Mouse (Mus musculus) skeletal muscle tissue, adult 2 months (tissue): ENCODE measurements around the gene Tpbgl.

Source experiments
- DNase-seq: peaks from one replicate; pipeline ENCODE4 v3.0.0-alpha.2; 2012; ENCODE audit warnings: low read depth, low spot score

Gene Tpbgl

DNA sequence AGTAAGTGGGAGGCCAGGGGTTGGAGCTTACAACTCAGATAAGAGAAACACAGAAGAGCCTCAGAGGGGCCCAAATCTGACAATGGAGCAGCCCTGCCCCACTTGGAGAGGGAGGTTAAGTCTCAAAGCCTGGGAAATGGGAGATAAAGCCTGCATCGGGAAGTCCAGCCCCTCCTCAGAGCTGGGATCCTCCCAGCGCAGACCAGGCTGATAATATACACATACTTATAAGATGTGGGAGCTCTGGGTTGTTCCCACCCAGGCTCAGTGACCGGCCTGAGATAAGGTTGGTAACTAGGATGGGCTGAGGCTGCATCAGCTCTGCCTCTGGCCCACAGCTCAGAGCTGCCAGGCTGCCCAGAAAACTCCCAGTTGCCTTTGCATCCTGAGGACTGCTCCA is 15.2 kb upstream of the Tpbgl start:
- no peak for DNase-seq

DNA sequence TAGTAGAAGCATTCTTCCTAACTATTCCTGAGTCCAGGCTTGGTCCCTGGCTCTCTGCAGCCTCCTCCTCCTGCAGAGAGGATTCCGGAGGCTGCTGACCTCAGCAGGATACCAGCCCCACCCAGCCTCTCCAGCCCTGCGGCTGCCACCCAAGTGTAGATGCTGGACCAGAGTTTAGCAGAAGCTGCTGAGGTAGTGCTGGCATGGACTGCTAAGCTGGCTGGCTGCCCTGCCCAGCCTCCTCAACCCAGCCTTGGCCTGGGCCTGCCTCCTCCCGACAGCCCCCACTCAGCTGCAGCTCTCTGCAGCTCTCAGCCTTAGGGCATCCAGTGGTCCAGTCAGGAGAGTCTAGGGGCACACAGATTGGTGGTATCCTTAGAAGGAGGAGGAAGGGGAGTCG is 14.3 kb upstream of the Tpbgl start:
- peak; percentile 93 for DNase-seq

- DNase-seq, result peak; percentile 97
Observed at GRCm38 (mm10) chr7:99633966-99634665, 7.2 kb upstream of the Tpbgl start.

- DNase-seq, result no peak
Observed at GRCm38 (mm10) chr7:99632286-99632685, 5.4 kb upstream of the Tpbgl start.

DNA sequence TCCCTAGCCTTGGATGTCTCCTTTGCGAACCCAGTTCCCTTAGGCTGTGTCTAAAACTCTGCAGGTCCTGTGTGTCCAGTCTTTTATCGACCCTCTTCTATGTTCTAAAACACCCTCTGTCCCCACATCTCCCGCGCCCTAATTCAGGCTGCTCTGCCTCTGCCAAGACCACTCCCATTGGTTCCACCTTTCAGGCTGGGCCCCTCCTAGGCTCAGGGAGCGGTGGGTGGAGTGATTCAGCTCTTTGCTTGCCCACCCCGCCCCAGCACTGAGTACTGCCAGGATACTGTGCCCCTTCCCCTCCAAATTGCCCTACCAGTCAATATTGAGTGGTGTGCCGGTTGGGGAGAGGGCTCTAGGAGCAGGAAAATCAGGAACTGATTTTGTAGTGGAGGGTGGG is 463 bp upstream of the Tpbgl start:
- no peak for DNase-seq

DNA sequence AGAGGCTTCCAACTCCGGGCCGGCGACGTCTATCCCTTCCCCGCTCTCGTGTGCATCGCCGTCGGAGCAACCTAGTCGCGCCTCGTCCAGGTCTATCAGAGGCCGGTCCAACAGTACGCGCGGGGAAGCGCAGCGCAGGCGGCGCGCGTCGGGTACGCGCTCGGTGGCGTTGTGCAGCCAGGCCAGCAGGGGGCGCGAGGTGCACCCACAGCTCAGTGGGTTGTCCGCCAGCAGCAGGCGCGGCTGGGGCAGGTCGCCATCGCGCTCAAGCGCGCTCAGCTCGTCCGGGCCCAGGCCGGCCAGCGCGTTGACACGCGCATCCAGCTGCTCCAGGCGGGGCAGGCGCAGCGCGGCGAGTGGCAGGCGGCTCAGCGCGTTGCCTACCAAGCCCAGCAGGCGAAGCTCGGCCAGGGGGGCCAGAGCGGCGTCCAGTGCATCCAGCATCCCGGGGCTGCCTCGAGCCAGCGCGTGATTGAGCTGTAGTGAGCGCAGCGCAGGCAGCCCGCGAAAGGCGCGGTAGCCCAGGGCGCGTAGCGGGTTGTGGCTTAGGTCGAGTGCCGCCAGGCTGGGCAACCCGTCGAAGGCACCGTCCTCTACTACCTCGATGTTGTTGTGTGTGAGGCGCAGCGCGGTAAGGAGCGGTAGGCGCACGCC is 1.1 kb downstream of the Tpbgl start:
- peak; percentile 94 for DNase-seq

- DNase-seq, result no peak
Observed at GRCm38 (mm10) chr7:99618860-99619259, 8.0 kb downstream of the Tpbgl start.

GRCm38 (mm10) chr7:99618264-99618663 is 8.6 kb downstream of the Tpbgl start:
- DNase-seq, result no peak

DNA sequence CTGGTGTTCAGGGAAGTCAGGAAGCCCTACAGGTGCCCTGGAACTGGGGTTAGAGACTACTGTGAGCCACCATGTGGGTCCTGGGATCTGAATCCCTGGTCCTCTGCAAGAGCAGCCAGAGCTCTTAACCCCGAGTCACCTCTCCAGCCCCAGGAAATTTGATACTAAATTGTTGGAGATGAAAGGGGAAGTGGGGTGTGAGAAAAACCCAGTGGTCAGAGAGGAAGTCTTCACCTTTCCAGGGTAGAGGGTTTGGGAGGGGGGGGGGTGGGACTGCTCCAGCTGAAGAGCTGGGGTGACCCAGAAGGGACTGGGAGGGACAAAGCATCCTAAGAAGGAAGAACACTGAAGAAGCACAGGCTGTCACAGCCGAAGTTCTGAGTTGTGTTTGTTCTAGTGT is 19.3 kb downstream of the Tpbgl start:
- DNase-seq, result no peak

DNA sequence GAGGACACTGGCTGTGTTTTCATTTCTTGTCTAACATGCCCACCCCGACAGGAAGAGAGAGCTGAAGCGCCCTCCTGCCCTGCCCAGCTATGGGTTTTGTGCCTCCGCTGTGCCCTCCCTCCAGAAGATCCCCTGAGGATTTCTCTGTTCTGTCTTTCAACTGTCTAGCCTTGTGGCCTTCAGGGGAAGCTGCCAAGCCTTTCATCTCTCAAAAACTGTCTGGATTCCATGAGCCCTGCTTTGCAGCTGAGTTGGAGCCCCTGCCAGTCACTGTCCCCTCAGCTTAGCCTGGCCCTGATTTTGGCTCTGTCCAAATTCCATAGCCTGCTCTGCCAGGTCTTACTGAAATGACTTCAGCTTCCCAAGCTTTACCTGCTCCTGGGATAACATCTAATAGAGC is 20.1 kb downstream of the Tpbgl start:
- DNase-seq, result no peak

DNA sequence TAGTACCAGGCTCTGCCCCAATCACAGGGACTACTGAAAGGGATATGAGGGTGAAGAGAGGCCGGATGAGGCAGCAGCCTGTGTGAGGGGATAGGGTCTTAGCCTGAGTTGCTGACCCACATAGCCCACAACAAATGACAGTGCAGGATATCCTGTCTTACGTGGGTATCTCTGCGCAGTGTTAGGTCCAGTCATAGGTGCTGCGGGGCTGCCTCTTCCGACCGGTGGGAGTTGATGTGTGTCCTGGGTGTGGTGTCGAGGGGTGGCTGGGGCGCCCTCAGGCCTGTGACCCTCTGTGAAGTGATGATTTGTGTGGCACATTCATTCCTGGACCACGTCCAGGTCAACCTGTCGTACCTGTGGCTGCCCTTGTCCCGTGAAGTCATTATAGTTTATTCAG is 20.6 kb downstream of the Tpbgl start:
- no peak for DNase-seq

- no peak for DNase-seq
Observed at GRCm38 (mm10) chr7:99605058-99605457, 21.8 kb downstream of the Tpbgl start.

DNA sequence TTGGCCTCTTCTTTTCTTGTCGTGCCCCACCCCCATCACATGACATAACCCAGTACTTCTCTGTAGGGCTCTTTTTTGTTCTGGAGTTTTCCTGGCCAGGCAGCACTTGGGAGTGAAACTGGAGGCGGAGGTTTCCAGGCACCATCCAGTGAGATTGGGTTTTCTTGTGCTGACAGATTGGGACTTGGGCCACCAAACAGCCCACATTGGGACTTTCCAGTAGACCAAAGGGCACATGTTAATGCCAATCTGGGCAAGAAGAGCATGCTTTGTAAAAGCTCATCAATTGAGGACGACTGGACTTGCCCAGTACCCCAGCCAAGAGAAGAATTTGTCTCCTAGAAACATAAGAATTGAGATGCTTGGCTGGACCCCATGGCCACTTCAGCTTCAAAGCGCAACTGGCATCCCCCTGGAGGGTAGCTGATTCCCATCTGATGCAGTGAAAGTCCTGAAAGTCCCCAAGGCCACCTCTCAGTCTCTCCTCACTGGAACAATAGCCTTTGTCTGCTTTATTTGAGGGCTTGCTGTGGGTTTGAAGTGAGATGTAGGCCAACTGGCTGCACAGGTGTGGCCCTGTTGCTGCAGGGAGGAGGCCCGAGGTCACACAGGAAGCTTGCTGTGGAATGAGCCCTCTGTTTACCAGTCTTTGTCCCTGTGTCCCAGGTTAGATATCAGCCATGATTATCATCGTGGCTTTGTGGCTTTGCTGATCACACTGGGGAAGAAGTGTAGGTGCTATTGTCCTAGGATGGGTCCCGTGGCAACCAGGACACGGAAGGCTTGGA is 22.8 kb downstream of the Tpbgl start:
- DNase-seq, result no peak

- DNase-seq, result no peak
Observed at GRCm38 (mm10) chr7:99598722-99599121, 28.2 kb downstream of the Tpbgl start.

- DNase-seq, result no peak
Observed at GRCm38 (mm10) chr7:99593868-99594803, 32.8 kb downstream of the Tpbgl start.

- no peak for DNase-seq
Observed at GRCm38 (mm10) chr7:99592669-99593068, 34.2 kb downstream of the Tpbgl start.

DNA sequence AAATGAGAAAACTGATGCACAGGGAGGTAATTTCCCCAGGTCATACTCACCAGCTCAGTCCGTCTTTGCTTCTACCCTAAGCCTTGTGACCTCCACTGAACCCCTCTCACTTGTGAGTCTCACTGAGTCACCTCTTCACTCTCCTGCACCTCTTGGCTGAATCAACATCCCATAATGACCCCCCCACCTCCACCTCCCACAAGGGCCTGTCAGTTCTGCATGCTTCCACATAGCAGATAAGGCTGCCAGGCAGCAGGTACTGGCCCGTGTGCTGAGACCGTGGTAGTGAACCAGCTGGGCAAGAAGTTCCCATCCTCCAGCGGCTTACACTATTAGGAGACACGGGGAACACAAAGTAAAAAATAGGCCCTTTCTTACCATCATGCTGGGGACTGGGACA is 36.3 kb downstream of the Tpbgl start:
- DNase-seq, result no peak

DNA sequence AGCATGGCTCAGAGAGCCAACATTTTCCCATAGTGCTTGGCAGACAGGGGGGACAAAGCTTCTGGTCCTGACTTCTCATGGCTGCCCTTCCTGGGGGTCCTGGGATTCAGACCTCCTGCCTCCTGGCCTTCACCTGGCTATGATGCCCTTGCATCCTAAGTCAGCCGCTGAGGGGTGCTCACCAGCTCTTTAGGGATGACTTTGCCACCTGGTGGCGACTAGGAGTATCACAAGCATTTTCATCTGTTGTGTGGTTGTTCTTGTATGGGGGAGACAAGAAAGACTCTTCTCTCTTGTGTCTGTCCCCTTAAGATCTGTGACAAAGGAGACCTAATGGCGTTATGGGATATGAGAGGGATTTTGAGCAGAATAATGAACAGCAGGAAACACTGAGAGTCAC is 36.8 kb downstream of the Tpbgl start:
- peak; percentile 46 for DNase-seq

DNA sequence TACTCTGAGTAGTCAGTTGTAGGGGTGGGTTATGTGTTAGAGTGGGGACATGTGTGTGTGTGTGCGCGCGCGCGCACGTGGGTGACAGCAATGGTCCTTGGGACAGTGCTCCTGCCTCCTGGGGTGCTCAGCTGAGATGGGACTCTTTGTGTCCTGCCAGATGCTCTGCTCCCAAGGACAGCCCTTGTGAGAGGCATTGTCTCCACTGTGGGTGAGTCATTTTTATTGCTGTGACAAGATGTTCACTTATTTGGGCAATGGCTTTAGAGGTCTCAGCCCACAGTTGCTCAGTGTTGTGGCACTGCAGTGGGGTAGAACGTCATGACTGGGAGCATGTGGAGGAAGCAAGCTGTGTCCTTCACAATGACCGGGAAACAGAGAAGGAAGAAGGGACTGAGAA is 40.9 kb downstream of the Tpbgl start:
- no peak for DNase-seq

DNA sequence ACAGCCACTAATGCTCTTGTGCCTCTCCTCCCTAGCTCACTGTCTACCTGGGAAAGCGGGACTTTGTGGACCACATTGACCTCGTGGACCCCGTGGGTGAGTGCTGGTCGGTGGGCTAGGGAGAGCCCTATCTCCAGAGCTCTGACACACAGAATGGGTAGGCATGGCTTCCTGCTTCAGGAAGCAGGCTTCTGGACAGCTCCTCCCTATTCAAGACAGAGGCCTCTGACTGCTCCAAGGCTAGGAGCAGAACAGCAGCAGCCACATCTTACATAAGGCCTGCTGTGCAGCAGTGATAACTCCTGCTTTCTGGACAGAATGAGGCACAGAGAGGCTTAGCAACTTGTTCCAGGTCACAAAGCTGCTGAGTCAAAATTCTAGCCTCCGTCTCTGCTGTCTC is 43.3 kb downstream of the Tpbgl start:
- no peak for DNase-seq

DNA sequence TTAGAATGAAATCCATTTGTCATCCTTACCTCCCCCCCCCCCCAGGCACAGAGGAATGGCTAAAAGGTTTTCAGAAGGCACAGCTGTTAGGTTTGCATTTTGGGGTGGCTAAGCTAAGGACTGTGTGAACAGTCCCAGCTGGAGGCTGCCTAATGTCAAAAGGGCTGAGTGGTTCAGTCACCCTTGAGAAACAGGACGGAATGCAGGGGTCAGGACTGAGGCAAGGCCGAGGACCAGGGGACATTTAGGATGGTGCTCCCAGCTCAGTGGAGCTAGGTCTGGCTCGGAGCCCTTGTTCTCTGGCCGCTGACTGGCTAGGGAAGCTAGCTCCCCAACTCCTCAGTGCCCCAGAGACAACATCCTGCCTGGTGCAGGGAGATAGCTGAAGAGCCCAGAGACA is 44.0 kb downstream of the Tpbgl start:
- DNase-seq, result no peak

- DNase-seq, result no peak
Observed at GRCm38 (mm10) chr7:99582306-99582705, 44.6 kb downstream of the Tpbgl start.
